10 mouse cellular contexts compared by ENCODE assay signal in genomic region chr16:45893796-45894195, GRCm38 (mm10). TPM values are rescaled to one million over a fixed set of nuclear protein-coding genes. Genes with fewer than 3 reads are reported as not detected.
DNase-seq lines count a peak whose midpoint lies in the region; ATAC-seq and TF ChIP-seq lines count a peak whose summit lies in the region.
"Had no signal": no experiment of that assay in that cellular context is flagged by ENCODE, and none has a peak within 500 bp of the region (broad histone marks: within the 10 kb centered on the region; RNA-seq: fewer than 3 reads in every experiment).

No protein-coding gene starts in this region.

- WGBS in lung, postnatal 0 days, result 45% methylated on average over 2 of the region's 2 CpGs
- WGBS in lung, adult 2 months, result 66% methylated on average over 2 of the region's 2 CpGs
- WGBS in limb, embryonic 10.5 days, result 78% methylated on average over 2 of the region's 2 CpGs

- TF ChIP-seq CTCF in lung, postnatal 0 days (IDR thresholded peaks at IDR 0.05), result no peak
- no peak for TF ChIP-seq CTCF in lung, adult 2 months (IDR thresholded peaks at IDR 0.05; ENCODE audit: insufficient read depth, low read length)

- H3K4me3 ChIP-seq in lung, postnatal 0 days (ENCODE audit: low read depth, low read length), result no peak overlapping the region
- H3K4me3 ChIP-seq in lung, adult 2 months (replicated peaks; ENCODE audit: extremely low read depth, low read depth, low read length), result no peak overlapping the region
- no peak overlapping the region for H3K4me3 ChIP-seq in limb, embryonic 10.5 days

- TF ChIP-seq EP300 in lung, postnatal 0 days (IDR thresholded peaks at IDR 0.05), result no peak

- ATAC-seq in lung, postnatal 0 days, result peak; percentile 64

- H3K27me3 ChIP-seq in lung, postnatal 0 days (replicated peaks; ENCODE audit: insufficient read depth, low read length), result no peaks in the 10 kb centered on the region
- H3K27me3 ChIP-seq in limb, embryonic 10.5 days (ENCODE audit: low read depth, poor library complexity, severe bottlenecking), result no peaks in the 10 kb centered on the region

- no peak overlapping the region for H3K4me2 ChIP-seq in lung, postnatal 0 days (replicated peaks; ENCODE audit: low read depth, low read length)

- H3K27ac ChIP-seq in lung, postnatal 0 days (ENCODE audit: low read length), result peak overlapping the region; percentile 58
- H3K27ac ChIP-seq in limb, embryonic 10.5 days, result peak overlapping the region; percentile 64; the same call in 1 of the 2 replicates

- no peaks in the 10 kb centered on the region for H3K36me3 ChIP-seq in lung, postnatal 0 days (ENCODE audit: insufficient read depth, low read length)
- H3K36me3 ChIP-seq in limb, embryonic 10.5 days, result no peaks in the 10 kb centered on the region

- H3K9me3 ChIP-seq in lung, postnatal 0 days (ENCODE audit: low read length), result no peaks in the 10 kb centered on the region
- H3K9me3 ChIP-seq in limb, embryonic 10.5 days (replicated peaks), result no peaks in the 10 kb centered on the region

- no peak overlapping the region for H3K9ac ChIP-seq in lung, postnatal 0 days (replicated peaks; ENCODE audit: low read depth)

- H3K4me1 ChIP-seq in lung, postnatal 0 days (ENCODE audit: insufficient read depth, low read depth, low read length), result peaks cover 8% of the 10 kb centered on the region; the same call in 1 of the 2 replicates
- peaks cover 12% of the 10 kb centered on the region for H3K4me1 ChIP-seq in lung, adult 2 months (ENCODE audit: control insufficient read depth, insufficient read depth, low read length)
- peaks cover 36% of the 10 kb centered on the region for H3K4me1 ChIP-seq in limb, embryonic 10.5 days

- no peak for TF ChIP-seq POLR2A in lung, adult 2 months (IDR thresholded peaks at IDR 0.05; ENCODE audit: borderline replicate concordance, extremely low read depth, low read depth, low read length)

- DNase-seq in embryo, embryonic 11 days, result peak; percentile 9
- DNase-seq in embryo, embryonic 10.5 days (ENCODE audit: low spot score), result no peak
- peak; percentile 80 for DNase-seq in lung, postnatal 0 days (ENCODE audit: low spot score)
- no peak for DNase-seq in lung, adult 2 months
- no peak for DNase-seq in limb, embryonic 10.5 days (ENCODE audit: low spot score)
- DNase-seq in spleen, adult 12 weeks (ENCODE audit: low spot score), result no peak
- no peak for DNase-seq in cerebellum, adult 9-10 months
- no peak for DNase-seq in MN1 (ENCODE audit: low spot score)
- DNase-seq: cerebellum, adult 8-10 months; gastrocnemius, postnatal 36 days had no signal

RNA-seq across cellular contexts. Expression of gene Phldb2, which starts 59.6 kb away (rescaled TPM):
- polyA plus RNA-seq in lung, postnatal 0 days (2015; fragmentation: Nextera tagmentation; extraction: Ambion mirVana), result 54.2 and 66.7 TPM in 2 replicates
- 53.0 and 55.6 TPM in 2 replicates for polyA plus RNA-seq in lung, adult 2 months (2012; rRNA removed)
- 38.9 and 50.2 TPM in 2 replicates for polyA plus RNA-seq in limb, embryonic 10.5 days (2016; fragmentation: Nextera tagmentation; extraction: Ambion mirVana)

Comparison
In these comparisons a context has a peak if more than half of its experiments do, and no peak if none do; other contexts are left out.
1. DNase-seq: peak in embryo, embryonic 11 days (single experiment) and lung, postnatal 0 days (single experiment); none in embryo, embryonic 10.5 days (single experiment), lung, adult 2 months (single experiment), limb, embryonic 10.5 days (single experiment), spleen, adult 12 weeks (single experiment), cerebellum, adult 9-10 months (single experiment) and MN1 (single experiment).